Mouse (Mus musculus) T-helper 1 cell (primary cell): ENCODE results near the gene Olfr1026.

Experiments used
- in situ Hi-C: fragments of 300-600 bp; cut with MboI, MseI; formaldehyde crosslinking; loops from one replicate; pipeline ENCODE4 v1.15.1; 2025; ENCODE audit warnings: high pct_unique_total_duplicates

Gene Olfr1026

DNA sequence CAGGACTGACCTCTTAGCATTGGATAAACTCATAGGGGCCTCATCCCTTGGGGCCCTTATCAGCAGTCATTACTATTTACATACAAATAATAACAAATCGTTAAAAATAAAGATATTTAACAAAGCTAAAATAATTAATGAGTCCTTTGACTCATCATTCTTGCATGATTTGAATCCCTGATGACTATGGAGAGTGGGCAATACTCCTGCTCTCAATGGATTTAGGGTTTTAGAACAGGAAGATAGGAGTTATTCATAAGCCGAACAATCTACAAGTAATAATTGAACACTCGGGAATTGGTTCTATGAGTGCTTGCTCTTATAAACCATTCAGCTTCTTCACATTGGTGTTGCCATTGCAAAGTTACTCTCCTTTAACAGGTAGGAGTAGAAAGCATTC is at the start of gene Olfr1026:
Olfr1026 (plus strand) TSS at position 301 of the 400 bp plus-strand sequence.
- in situ Hi-C loops = no loop called here

DNA sequence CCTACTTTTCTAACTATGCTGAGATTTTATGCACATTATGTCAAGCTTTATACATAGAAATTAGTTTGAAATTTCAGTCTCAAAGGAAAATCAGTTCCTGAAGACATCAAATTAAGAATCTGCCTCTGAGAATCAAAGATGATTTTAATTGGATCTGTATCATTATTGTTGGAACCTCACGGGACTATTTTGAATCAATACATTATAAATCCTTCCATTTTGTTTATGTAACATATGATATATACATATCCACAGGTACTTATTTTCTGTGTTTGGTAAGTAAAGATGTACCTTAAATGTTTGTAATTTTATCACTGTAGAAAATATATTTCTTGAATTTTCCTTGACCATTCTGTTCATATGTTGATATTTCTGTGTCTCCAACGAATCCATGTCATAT is 36.0 kb upstream of the Olfr1026 start, which contains the start of gene Olfr1023:
Olfr1023 (plus strand) TSS at position 301 of the 400 bp plus-strand sequence.
- in situ Hi-C loops = no loop called here

- in situ Hi-C loops = no loop called here
These were observed 16.4 kb upstream of the Olfr1026 start, which contains the start of gene Olfr1024 for GRCm38 (mm10) chr2:85904952-85905351. Olfr1024 (minus strand) TSS chr2:85905052.

GRCm38 (mm10) chr2:85913197-85913596 is 8.2 kb upstream of the Olfr1026 start:
- in situ Hi-C loops = no loop called here

DNA sequence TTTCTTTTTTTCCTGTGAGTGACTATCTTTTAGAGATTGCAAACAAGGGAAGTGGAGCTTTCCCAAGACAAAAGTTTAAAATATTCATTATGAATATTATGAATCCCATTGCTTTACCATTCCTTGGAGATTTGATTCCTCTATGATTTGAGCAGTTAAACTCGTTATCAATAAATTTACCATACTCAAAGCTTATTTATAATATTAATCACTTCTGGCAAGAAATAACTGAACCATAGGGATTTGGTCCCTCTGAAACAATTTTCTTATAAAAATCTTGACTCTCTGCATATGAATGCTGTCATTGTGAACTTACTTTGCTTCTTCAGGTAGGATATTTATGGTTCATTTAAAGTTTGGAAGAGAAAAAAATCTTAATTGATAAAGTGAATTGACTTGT is 6.5 kb upstream of the Olfr1026 start, which contains the start of gene Olfr1025-ps1:
Olfr1025-ps1 (plus strand) TSS at position 301 of the 400 bp plus-strand sequence.
- in situ Hi-C loops = no loop called here

DNA sequence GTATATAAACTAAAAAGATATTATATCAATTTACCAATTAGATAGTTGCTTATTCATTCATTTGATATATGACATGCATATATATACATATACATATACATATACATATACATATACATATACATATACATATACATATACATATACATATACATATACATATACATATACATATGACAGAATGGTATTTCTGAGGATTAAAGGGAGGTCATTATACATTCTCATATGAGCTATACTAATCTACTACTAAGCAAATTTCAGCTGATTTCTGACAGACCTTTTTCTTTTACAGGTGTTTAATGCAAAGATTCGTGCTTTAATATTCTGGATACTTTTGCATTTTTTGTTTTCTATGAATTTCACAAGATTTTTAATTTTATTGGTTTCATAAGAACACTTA is 28.8 kb downstream of the Olfr1026 start, which contains the start of gene Olfr1028:
Olfr1028 (plus strand) TSS at position 301 of the 400 bp plus-strand sequence.
- in situ Hi-C loops = no loop called here

- in situ Hi-C loops = no loop called here
These were observed 52.2 kb downstream of the Olfr1026 start, which contains the start of gene Olfr1029 for GRCm38 (mm10) chr2:85973595-85973994. Olfr1029 (plus strand) TSS chr2:85973895.
